Mouse (Mus musculus): Measurements from ENCODE around the gene Cep68.

Cep68 gene

GRCm38 (mm10) chr11:20249296-20250110, at the start of gene Cep68:
Cep68 (minus strand) TSS chr11:20249429.
- peak; percentile 96 for DNase-seq (ENCODE audit: low spot score in 2 of 2)

- no peak for DNase-seq (ENCODE audit: low spot score in 2 of 2)
Measured at GRCm38 (mm10) chr11:20284463-20284862, 35.2 kb upstream of the Cep68 start.

GRCm38 (mm10) chr11:20282601-20283219, 33.5 kb upstream of the Cep68 start:
- DNase-seq (ENCODE audit: low spot score in 2 of 2), result no peak

- no peak for DNase-seq (ENCODE audit: low spot score in 2 of 2)
Measured at GRCm38 (mm10) chr11:20280982-20281381, 31.8 kb upstream of the Cep68 start.

- no peak for DNase-seq (ENCODE audit: low spot score in 2 of 2)
Measured at GRCm38 (mm10) chr11:20278702-20279101, 29.5 kb upstream of the Cep68 start.

- DNase-seq (ENCODE audit: low spot score in 2 of 2), result no peak
Measured at GRCm38 (mm10) chr11:20277106-20277505, 27.9 kb upstream of the Cep68 start.

GRCm38 (mm10) chr11:20275974-20276373, 26.7 kb upstream of the Cep68 start:
- no peak for DNase-seq (ENCODE audit: low spot score in 2 of 2)

GRCm38 (mm10) chr11:20269885-20270284, 20.7 kb upstream of the Cep68 start:
- no peak for DNase-seq (ENCODE audit: low spot score in 2 of 2)

- DNase-seq (ENCODE audit: low spot score in 2 of 2), result no peak
Measured at GRCm38 (mm10) chr11:20262628-20263380, 13.6 kb upstream of the Cep68 start.

- no peak for DNase-seq (ENCODE audit: low spot score in 2 of 2)
Measured at GRCm38 (mm10) chr11:20254791-20255190, 5.6 kb upstream of the Cep68 start.

GRCm38 (mm10) chr11:20253088-20253487, 3.9 kb upstream of the Cep68 start:
- DNase-seq (ENCODE audit: low spot score in 2 of 2), result no peak

- no peak for DNase-seq (ENCODE audit: low spot score in 2 of 2)
Measured at GRCm38 (mm10) chr11:20250476-20251178, 1.4 kb upstream of the Cep68 start.

- no peak for DNase-seq (ENCODE audit: low spot score in 2 of 2)
Measured at GRCm38 (mm10) chr11:20248840-20249239, 389 bp downstream of the Cep68 start.

- no peak for DNase-seq (ENCODE audit: low spot score in 2 of 2)
Measured at GRCm38 (mm10) chr11:20248277-20248676, 952 bp downstream of the Cep68 start.

GRCm38 (mm10) chr11:20247146-20247855, 1.9 kb downstream of the Cep68 start:
- no peak for DNase-seq (ENCODE audit: low spot score in 2 of 2)

GRCm38 (mm10) chr11:20246616-20247015, 2.6 kb downstream of the Cep68 start:
- DNase-seq (ENCODE audit: low spot score in 2 of 2), result peak; percentile 43 to 47

GRCm38 (mm10) chr11:20245316-20245715, 3.9 kb downstream of the Cep68 start:
- DNase-seq (ENCODE audit: low spot score in 2 of 2), result no peak

- no peak for DNase-seq (ENCODE audit: low spot score in 2 of 2)
Measured at GRCm38 (mm10) chr11:20244336-20245290, 4.6 kb downstream of the Cep68 start.

- DNase-seq (ENCODE audit: low spot score in 2 of 2), result no peak
Measured at GRCm38 (mm10) chr11:20243214-20243913, 5.9 kb downstream of the Cep68 start.
